Mouse (Mus musculus) small intestine, adult 2 months (tissue): ENCODE results near the gene Lgalsl.

Experiments
- CTCF ChIP-seq: fragments of 200-500 bp; IDR thresholded peaks from 2 replicates; pipeline ENCODE4 v1.5.1; 2012; ENCODE audit warnings: low read depth, mild to moderate bottlenecking, control low read depth, inconsistent platforms, low read length, moderate library complexity, mixed read lengths; ENCODE audit not compliant: insufficient replicate concordance, insufficient read length; ENCODE audit errors: extremely low read depth
- POLR2A ChIP-seq: fragments of 200-500 bp; IDR thresholded peaks from 2 replicates; pipeline ENCODE4 v1.6.1; 2012; ENCODE audit warnings: low read depth, mild to moderate bottlenecking, control low read depth, inconsistent platforms, low read length, moderate library complexity

DNA sequence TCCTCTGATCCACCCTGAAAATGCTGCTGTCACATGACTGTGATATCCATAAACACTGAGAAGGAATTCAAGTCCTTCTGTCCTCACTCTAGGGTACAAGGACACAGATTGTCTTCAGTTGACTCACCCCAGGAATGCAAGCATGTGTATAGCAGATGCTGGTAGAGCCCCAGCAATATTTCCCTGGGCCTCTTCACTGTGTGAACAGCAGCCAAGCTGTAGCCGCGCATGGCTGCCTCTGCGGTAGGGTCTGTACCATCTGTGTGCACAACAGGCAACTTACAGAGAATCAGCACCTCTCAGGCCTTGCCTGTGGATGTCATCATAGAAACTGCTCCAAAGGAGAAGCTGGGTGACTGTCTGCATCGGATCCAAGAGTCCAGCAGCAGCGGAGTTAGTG is 47.8 kb upstream of the Lgalsl start:
- TF ChIP-seq CTCF (no peak), POLR2A (no peak)
